Mouse (Mus musculus): ENCODE results near the gene Eif5a. TPM values are rescaled to one million over a fixed set of nuclear protein-coding genes. Genes with fewer than 3 reads are reported as not detected.

The Eif5a gene
- total and polyA plus RNA-seq, 3 experiments: 1,419 to 3,314 (median 2,729) TPM

- TF ChIP-seq POLR2A (IDR thresholded peaks at IDR 0.05; ENCODE audit: low read depth, low read length): no peak
- no peak for TF ChIP-seq PAX5 (IDR thresholded peaks at IDR 0.05; ENCODE audit: low read length)
- TF ChIP-seq ELF1 (IDR thresholded peaks at IDR 0.05; ENCODE audit: low read depth, low read length): no peak
- no peak for TF ChIP-seq IRF4 (IDR thresholded peaks at IDR 0.05; ENCODE audit: low read depth, low read length)
- TF ChIP-seq ETS1 (conservative IDR thresholded peaks at IDR 0.05; ENCODE audit: low read depth, low read length): no peak
- TF ChIP-seq CHD2 (IDR thresholded peaks at IDR 0.05; ENCODE audit: low read length): no peak
- no peak for TF ChIP-seq RAD21 (IDR thresholded peaks at IDR 0.05; ENCODE audit: low read depth, low read length)
- no peak for TF ChIP-seq POLR2AphosphoS2 (IDR thresholded peaks at IDR 0.05; ENCODE audit: low read depth, low read length)
- no peak for TF ChIP-seq SIN3A (IDR thresholded peaks at IDR 0.05; ENCODE audit: low read length)
- TF ChIP-seq MYC (IDR thresholded peaks at IDR 0.05; ENCODE audit: low read depth, low read length): no peak
- no peak for TF ChIP-seq MAZ (IDR thresholded peaks at IDR 0.05; ENCODE audit: low read depth, low read length)
- TF ChIP-seq CTCF (conservative IDR thresholded peaks at IDR 0.05 in 1 of 2, IDR thresholded peaks at IDR 0.05 in 1 of 2; ENCODE audit: low read depth in 2 of 2, low read length in 2 of 2): no peak
- TF ChIP-seq MXI1 (IDR thresholded peaks at IDR 0.05; ENCODE audit: low read depth, low read length): no peak
- no peak for TF ChIP-seq CHD1 (IDR thresholded peaks at IDR 0.05; ENCODE audit: low read depth, low read length)
- no peak for TF ChIP-seq SMC3 (IDR thresholded peaks at IDR 0.05; ENCODE audit: low read depth, low read length)
- no peak for TF ChIP-seq NRF1 (IDR thresholded peaks at IDR 0.05; ENCODE audit: low read depth, low read length)
- TF ChIP-seq GABPA (IDR thresholded peaks at IDR 0.05; ENCODE audit: insufficient replicate concordance, low read depth, low read length): no peak
- TF ChIP-seq NELFE (IDR thresholded peaks at IDR 0.05; ENCODE audit: low read depth, low read length): no peak
- dilution Hi-C loops (cut with MboI; ENCODE audit: extremely low pct_ligation_motif_present, extremely low pct_unique_long_range_greater_than_20kb, low sequenced_read_pairs) (no loop called here), in situ Hi-C loops (cut with MboI; ENCODE audit: low pct_ligation_motif_present, low pct_unique_long_range_greater_than_20kb, low sequenced_read_pairs) (no loop called here)
- Histone ChIP-seq H3K4me3 (replicated peaks in 1 of 3; ENCODE audit: low read depth in 2 of 3, low read length in 2 of 3, poor library complexity in 1 of 3) (no peak overlapping the region), H3K9me3 (replicated peaks; ENCODE audit: low read length) (no peaks in the 10 kb centered on the region), H3K36me3 (replicated peaks in 1 of 2; ENCODE audit: control insufficient read depth in 1 of 2, insufficient read depth in 1 of 2, low read length in 1 of 2) (peaks cover 3 to 60% of the 10 kb centered on the region in 2 experiments), H3K4me2 (ENCODE audit: insufficient read depth, low read depth, poor library complexity, severe bottlenecking) (no peak overlapping the region), H3K27ac (ENCODE audit: insufficient read depth, low read depth) (no peak overlapping the region), H3K79me2 (replicated peaks; ENCODE audit: control insufficient read depth, extremely low read depth, insufficient read depth, poor library complexity, severe bottlenecking) (no peaks in the 10 kb centered on the region), H3K9ac (ENCODE audit: insufficient read depth, low read depth) (no peak overlapping the region), H3K4me1 (ENCODE audit: control insufficient read depth in 1 of 2, insufficient read depth in 2 of 2) (peaks cover 5 to 22% of the 10 kb centered on the region in 2 experiments; a peak in 3 of 4 replicates), H3K27me3 (replicated peaks) (no peaks in the 10 kb centered on the region)
- DNase-seq (ENCODE audit: extremely low read depth): no peak
Measured at GRCm38 (mm10) chr11:69891482-69891881, 30.3 kb downstream of the Eif5a start.

GRCm38 (mm10) chr11:69886907-69887635 lies 34.7 kb downstream of the Eif5a start:
- Histone ChIP-seq H3K27me3 (replicated peaks) (no peaks in the 10 kb centered on the region), H3K79me2 (replicated peaks; ENCODE audit: control insufficient read depth, extremely low read depth, insufficient read depth, poor library complexity, severe bottlenecking) (no peaks in the 10 kb centered on the region), H3K4me2 (ENCODE audit: insufficient read depth, low read depth, poor library complexity, severe bottlenecking) (no peak overlapping the region), H3K36me3 (replicated peaks in 1 of 2; ENCODE audit: control insufficient read depth in 1 of 2, insufficient read depth in 1 of 2, low read length in 1 of 2) (peaks cover 23 to 96% of the 10 kb centered on the region in 2 experiments), H3K4me1 (ENCODE audit: control insufficient read depth in 1 of 2, insufficient read depth in 2 of 2) (peaks cover 0 to 4% of the 10 kb centered on the region in 2 experiments; a peak in 2 of 4 replicates), H3K27ac (ENCODE audit: insufficient read depth, low read depth) (no peak overlapping the region), H3K4me3 (replicated peaks in 1 of 3; ENCODE audit: low read depth in 2 of 3, low read length in 2 of 3, poor library complexity in 1 of 3) (no peak overlapping the region), H3K9me3 (replicated peaks; ENCODE audit: low read length) (peaks cover 10% of the 10 kb centered on the region), H3K9ac (ENCODE audit: insufficient read depth, low read depth) (no peak overlapping the region)
- TF ChIP-seq CTCF (conservative IDR thresholded peaks at IDR 0.05 in 1 of 2, IDR thresholded peaks at IDR 0.05 in 1 of 2; ENCODE audit: low read depth in 2 of 2, low read length in 2 of 2) (peak in 1 of 2 experiments; percentile 64; a peak in 2 of 4 replicates), SMC3 (IDR thresholded peaks at IDR 0.05; ENCODE audit: low read depth, low read length) (peak; percentile 66), RAD21 (IDR thresholded peaks at IDR 0.05; ENCODE audit: low read depth, low read length) (peak; percentile 44), SIN3A (IDR thresholded peaks at IDR 0.05; ENCODE audit: low read length) (no peak), RCOR1 (conservative IDR thresholded peaks at IDR 0.05; ENCODE audit: low read depth, low read length) (no peak)
- DNase-seq (ENCODE audit: extremely low read depth): no peak
- dilution Hi-C loops (cut with MboI; ENCODE audit: extremely low pct_ligation_motif_present, extremely low pct_unique_long_range_greater_than_20kb, low sequenced_read_pairs) (no loop called here), in situ Hi-C loops (cut with MboI; ENCODE audit: low pct_ligation_motif_present, low pct_unique_long_range_greater_than_20kb, low sequenced_read_pairs) (no loop called here)
